Mouse (Mus musculus): Measurements from ENCODE around the gene Prokr2.
A peak's percentile ranks its signal among the peaks of the same experiment; 100 is the strongest.
"Not testable (repeated sequence)": the region's sequence is repeated elsewhere in the genome, so short reads cannot be mapped to it uniquely, and the experiment has no call there.

The Prokr2 gene

DNA sequence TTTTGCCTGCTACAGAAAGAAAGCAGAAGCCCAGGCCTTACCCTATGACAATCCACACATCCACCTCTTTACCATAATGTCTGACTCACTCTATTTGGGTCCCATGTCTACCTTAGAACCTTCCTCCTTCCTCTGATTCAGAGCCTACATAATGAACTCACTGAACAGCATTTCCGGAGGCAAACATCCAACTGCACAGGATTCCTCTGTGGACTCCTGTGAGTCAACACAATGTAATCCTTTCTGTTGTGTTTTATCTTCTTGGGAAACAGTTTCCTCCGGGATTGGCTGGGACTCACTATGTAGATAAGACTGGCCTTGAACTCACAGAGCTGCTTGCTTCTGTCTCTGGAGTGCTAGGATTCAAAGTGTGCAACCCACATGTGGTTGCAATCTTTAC, 44.9 kb downstream of the Prokr2 start:
- DNase-seq (ENCODE audit: low spot score): no peak

DNA sequence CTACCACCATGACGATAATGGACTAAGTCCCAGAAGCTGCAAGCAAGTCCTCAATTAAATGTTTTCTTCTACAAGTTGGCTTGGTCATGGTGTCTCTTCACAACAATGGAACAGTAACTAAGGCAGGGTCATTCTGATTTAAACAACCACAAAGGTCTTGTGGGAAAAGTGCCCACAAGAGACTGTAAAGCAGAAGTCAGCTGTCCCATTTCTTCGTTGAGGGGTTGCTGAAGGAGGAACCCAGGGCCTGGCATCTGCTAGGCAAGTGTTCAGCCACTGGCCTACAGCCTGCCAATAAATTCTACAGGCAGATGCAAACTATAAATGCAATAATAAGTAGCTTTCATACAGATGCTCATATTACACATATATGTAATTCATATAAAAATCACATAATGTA, 48.0 kb downstream of the Prokr2 start:
- no peak for DNase-seq (ENCODE audit: low spot score)

DNA sequence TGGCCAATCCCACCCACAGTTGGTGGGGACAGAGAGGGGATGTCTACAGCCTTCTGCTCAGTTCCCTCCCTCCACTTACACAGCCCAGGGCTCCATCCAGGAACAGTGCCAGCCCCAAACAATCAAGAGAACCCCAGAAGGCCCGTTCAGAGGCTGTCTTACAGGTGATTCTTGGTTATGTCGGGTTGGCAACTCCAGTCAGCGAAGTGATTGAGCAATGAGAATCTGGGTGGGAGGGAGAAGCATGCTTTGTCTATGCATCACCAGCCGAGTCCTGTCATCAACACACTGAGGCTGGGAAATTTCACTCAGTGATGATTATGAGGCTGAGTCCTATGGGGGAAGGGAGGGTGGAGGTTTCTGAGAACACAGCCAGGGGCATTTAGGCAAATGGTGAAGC, 61.7 kb downstream of the Prokr2 start:
- DNase-seq (ENCODE audit: low spot score): no peak

DNA sequence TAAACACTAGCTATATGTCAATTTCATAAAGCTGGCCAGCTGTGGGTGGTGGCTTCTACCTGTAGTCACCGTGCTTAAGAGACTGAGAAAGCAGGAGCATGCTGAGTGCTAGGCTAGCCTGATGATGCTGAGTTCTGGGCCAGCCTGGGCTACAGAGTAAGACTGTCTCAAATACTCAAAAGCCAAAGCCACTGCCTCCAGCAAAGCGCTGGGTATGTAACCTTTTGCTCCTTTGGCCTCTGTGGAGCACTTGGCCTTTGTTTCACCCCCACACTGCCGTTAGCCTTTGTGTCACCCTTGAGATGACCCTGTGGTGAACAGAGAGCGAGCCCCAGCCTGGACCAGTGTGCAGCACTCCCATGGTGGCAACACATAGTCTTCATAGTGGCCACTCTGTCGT, 64.7 kb downstream of the Prokr2 start:
- no peak for DNase-seq (ENCODE audit: low spot score)

DNA sequence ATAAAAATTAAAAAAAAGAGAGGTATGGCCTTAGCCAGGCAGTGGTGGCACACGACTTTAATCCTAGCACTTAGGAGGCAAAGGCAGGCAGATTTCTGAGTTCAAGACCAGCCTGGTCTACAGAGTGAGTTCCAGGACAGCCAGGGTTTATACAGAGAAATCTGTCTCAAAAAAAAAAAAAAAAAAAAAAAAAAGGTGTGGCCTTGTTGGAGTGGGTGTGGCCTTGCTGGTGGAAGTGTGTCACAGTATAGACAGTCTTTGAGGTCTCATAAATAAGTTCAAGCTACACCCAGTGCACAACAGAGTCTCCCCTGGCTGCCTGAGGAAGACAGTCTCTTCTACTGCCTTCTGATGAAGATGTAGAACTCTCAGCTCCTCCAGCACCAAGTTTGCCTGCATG, 68.1 kb downstream of the Prokr2 start:
- DNase-seq (ENCODE audit: low spot score): no peak

DNA sequence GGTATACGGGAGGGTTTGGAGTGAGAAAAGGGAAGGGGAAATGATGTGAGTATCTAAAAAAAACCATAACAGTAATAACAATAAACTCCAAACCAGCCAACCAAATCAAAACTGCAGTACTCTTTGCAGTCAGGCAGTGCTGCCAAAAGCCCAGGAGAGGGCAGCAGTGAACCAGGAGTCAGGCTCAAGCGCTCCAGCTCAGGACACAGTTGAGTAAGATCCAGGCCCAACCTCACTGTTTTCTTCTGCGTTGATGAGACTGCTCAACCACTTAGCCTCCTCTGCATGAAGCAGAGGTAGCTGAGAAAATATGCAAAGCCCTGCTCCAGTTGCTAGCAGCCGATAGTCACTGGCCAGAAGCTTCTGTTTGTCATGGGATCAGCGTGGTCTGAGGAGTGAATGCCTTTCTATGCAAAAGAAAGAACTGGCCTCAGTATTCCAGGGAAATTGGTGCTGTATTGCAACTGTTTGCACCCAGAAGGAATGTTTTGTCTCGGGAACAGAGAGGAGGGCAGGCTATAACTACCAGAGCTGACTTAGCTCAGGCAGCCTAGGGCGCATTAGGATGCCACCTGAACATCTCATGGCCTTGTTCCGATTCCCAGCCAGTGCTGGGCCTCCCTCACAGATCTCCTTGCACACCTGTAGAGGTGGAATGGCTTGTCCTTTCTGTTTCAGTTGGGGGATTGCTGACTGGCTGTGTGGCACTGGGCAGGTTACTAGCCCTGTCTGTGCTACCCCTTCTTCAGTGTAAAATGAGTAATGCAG, 69.0 kb downstream of the Prokr2 start:
- DNase-seq (ENCODE audit: low spot score): no peak

DNA sequence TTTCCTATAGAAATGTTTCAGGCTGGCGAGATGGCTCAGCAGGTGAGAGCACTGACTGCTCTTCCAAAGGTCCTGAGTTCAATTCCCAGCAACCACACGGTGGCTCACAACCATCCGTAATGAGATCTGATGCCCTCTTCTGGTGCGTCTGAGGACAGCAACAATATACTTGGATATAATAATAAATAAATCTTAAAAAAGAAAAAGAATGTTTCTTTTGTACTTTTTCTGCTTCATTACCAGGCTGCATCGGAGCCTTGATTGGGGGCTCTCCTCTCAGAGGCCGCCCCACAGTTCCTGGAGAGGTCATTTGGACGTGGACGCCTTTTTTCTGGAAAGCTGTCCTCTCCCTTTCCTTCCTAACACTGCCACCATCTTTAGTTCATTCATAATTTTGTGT, 71.2 kb downstream of the Prokr2 start:
- DNase-seq (ENCODE audit: low spot score): not testable (repeated sequence)

DNA sequence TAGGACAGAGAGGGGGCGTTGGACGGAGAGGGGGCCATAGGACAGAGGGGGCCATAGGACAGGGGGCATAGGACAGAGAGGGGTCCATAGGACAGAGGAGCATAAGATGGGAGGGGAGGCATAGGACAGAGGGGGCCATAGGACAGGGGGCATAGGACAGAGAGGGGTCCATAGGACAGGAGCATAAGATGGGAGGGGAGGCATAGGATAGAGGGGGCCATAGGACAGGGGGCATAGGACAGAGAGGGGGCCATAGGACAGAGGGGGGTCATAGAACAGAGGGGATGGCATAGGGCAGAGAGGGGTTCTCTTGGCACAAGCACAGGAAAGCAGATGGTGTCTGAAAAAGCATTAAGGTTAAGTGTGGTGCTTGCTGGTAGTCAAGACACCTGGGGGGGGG, 71.7 kb downstream of the Prokr2 start:
- no peak for DNase-seq (ENCODE audit: low spot score)

DNA sequence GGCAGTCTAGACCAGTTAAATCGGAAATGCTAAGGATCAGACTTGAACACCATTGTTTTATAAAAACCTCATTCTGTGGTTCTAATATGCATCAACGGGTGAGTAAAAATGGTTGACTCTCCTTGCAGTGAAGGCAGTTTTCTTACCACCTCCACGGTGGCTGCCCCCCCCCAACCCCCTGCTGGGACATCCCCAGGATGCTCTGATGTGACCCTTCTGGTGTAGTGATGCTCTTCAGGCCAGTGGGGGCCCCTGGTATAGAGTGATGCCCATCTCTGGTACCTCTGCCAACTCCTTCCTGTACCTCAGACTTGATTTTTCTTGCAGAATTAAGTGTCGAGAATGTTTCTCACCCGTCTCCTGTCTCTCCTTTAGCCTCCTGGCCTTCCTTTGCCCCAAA, 72.6 kb downstream of the Prokr2 start:
- no peak for DNase-seq (ENCODE audit: low spot score)

DNA sequence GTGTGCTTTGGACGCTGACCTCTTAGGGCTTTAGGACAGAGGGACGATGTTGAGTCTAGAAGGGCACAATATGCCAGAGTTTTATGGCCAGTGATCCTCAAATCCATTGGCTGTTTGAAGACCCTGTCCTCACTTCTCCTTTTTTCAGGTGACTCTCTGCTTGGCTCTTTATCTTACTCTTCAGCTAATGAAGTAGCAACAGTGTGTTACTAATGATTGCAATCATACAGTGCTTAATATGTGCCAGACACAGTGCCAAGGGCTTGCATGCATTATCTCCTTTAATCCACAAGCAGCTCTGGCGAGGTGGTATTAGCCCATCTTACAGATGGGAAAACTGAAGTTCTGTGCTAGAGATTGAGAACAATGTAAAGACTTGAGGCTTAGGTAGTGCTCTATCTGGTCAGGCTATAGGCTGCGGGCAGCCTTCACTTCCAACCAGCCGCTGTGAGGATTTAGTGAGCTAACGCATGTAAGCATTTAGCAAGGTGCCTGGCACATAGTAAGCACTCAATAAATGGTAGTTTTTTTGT, 75.8 kb downstream of the Prokr2 start:
- no peak for DNase-seq (ENCODE audit: low spot score)

DNA sequence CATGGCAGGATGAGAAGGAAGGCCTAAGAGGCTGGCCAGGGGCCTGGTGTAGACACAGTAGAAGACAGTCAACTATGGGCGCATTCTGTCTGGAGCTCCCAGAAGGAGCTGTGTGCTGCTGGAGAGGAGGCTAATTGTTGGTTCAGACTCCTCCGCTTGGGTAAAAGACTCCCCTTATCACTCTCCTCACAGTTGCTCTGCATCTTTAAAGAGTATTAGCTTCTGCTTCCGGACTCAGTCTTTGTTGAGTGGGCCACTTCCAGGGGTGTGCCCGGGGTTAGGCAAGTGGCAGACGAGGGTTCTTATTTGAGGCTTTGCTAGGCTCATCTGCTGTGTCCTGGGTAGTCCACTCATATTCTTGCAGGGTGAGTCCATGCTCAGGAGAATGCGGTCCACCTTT, 76.4 kb downstream of the Prokr2 start:
- no peak for DNase-seq (ENCODE audit: low spot score)

DNA sequence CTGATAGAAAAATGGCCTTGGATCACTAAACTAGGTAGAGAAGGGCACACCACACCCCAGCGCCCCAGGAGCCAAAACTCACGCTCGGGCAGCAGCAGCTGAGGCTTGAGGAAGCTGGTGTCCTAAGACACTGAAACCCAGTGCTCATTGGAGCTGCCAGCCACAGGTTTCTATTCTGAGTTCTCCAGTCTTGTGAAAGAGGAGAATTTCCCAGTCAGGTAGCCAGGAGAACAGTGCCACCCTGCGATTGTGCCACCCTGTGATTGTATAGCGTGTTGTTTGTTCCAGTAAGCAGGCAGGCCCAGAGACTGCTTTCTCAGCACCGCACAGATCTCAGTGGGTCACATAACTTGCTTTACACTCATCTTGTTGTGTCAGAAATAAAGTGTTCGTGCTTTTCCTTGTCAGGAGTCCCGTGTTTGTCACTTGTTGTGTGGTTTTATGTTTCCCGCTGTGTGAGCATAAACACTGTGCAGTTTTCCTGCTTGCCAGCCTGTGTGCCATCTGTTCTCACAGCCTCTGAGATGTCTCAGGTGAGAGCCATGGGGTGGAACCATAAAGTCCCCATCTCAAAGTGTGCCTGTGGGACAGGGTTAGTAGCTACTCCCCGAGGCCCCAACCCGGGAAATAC, 77.9 kb downstream of the Prokr2 start:
- DNase-seq (ENCODE audit: low spot score): no peak

DNA sequence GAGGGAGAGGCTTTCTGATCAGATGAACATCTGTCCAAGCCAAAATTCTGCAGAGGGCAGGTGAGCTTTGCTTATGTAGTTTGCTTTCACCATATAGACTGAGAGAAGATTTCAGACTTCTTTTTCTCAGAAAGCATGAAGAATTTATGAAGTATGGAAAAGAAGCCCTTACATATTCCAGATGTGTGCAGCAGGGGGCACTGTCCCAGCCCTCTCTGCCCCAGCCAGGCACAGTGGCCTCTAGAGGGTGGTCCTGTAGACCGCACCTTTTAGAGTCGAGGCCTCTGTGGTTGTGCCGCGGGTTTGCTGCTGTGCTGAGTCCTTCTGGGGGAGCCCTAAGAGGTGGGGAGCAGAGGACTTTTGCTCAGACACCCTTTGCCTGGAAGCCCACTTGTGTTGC, 79.3 kb downstream of the Prokr2 start:
- no peak for DNase-seq (ENCODE audit: low spot score)

DNA sequence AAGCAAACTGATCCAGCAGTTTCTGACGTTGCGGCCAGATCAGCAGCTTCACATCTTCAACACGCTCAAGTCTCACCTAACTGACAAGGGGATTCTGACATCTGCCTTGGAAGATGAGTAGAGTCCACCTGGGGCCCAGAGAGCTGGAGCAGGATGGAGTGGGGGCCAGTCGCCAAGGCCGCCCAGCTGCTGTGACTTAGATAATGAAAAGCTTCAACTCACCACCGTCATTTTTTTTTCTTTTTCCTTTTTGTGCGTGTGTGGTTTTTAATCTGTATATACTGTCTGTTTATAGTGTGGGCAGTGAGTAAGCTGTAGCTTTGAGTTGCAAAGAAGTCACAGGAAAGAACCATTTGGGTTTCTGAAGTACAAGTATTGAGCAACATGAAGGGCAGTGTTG, 80.1 kb downstream of the Prokr2 start:
- DNase-seq (ENCODE audit: low spot score): no peak

DNA sequence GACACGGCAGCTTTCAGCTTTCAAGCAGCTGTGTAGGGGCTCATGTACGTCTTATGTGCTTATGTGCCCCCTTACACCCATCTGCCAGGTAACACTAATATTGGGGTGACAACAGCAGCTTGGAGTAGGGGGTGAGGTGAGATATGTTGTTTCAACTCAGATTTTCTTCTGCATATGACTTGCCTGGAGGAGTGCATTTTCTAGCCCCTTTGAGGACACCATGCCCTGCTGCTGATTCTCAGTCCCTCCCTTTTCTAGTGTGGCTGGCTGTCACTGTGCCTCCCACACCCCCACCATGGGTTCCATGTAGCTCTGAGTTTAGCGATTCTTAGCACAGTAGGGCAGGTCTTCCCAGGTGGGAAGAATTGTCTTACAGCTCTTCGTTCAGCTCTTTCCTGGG, 83.8 kb downstream of the Prokr2 start:
- no peak for DNase-seq (ENCODE audit: low spot score)

DNA sequence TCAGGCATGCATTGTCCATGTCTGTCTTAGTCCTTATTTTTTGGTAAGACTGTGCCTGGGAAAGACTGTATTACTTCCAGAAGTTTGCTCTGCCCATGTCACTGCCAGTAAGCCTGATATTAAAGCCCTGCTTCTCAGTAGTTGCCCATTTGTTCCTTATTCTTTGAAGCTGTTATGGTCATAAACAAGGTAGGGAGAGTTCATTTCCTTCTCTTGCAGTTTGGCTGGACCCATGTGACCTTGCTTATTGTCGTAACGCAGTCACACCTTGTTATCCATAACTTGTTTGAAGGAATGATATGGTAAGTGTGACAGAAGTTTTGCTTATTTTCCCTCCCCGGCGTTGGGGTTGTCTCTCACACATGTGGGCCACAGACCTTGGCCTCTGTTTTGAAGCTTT, 87.0 kb downstream of the Prokr2 start:
- DNase-seq (ENCODE audit: low spot score): no peak

DNA sequence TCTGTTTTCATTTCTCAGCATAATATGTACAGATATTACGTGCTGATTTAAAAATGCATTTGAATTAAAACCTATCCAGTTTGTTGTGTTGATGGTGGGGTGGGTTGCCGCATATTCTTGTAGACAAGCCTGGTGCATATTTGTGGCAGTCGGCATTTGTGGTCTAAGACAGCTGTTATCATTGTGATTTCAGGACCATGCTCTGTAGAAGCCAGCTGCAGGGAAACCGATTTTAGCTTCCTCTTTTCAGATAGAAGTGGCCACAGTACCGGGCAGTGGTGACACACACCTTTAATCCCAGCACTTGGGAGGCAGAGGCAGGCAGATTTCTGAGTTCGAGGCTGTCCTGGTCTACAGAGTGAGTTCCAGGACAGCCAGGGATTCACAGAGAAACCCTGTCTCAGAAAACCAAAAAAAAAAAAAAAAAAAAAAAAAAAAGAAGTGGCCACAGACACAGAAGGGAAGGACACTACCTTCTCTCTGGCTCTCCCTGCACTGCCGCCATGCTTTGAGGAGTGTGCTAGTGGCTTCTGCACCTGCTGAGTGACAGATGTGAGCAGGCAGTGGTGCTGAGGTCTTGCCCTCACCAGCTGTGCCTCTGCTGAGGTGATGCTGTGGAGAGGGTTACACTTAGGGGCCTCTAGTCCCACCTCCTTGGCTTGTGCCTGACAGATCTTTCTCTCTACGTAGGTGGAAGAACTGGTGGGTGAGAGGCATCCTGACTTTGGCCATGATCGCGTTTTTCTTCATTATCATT, 91.4 kb downstream of the Prokr2 start:
- no peak for DNase-seq (ENCODE audit: low spot score)

DNA sequence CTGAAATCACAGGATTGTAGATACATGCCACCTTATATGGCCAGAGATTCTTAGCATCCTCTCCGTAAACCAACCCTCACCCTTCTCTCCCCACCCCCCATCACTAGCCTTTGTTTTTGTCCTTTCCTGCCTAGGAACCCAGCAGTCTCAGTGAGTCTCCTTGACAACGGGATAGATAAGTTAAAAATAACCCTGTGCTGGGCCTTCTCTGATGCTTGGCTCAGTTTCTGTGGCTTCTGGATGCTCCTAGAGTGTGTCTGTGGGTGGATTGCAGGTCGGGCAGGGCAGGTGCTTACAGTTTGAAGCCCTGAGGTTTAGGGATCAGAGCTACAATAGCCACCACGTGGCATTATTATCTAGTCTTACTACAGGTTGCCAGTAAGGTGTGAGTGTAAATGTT, 93.2 kb downstream of the Prokr2 start:
- DNase-seq (ENCODE audit: low spot score): peak; percentile 30

DNA sequence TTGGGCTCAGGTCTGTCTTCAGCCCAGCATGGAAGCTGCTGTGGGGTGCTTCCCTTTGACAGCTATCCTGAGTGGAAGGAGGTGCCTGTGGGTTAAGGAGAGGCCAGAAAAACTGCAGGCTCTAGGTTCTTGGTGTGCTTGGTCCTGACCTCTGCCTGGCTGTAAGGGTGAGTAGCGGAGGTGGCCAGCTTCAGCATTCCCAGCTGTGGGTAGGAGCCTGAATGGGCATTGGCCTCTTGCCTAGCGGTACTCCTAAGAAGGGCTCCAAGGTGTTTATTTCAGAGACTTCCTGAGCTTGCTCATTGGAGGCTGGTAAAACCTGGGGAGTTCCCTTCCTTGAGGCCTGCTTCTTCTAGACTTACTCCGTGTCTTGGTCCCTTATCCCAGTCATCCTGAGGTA, 94.0 kb downstream of the Prokr2 start:
- no peak for DNase-seq (ENCODE audit: low spot score)

DNA sequence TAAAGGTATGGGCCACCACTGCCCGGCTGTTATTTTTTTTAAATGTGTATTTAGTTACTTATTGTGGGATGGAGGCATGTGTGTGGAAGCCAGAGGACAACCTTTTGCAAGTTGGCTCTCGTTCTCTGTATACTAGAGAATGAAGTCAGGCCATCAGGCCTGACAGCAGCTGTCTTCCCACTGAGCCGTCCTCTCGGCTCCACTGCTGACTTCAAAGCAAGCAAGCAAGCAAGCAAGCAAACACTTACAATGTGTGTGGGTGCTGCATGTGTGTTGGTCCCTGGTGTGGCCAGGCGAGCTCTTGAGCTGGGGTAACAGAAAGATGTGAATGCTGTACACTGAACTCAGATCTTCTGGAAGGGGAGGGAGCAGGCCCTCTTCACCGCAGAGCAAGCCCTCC, 94.4 kb downstream of the Prokr2 start:
- no peak for DNase-seq (ENCODE audit: low spot score)

DNA sequence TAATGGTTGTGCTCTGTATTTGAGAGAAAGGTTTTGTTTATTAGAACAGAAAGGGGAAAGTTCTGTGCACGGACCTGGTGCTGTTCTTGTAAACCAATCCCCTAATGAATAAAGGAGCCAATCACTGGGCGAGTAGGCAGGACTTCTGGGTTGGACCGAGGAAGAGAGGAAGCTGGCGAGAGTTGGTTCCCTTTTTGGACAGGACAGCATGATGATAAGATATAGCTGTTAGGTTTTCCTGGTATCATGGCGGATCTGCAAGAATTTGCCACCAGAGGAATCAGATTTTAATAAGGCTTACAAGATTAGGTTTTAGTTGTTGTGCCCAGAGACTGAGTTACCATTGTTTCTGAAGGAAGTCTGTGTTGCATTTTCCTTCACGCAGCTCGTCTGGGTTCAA, 96.0 kb downstream of the Prokr2 start:
- DNase-seq (ENCODE audit: low spot score): not testable (repeated sequence)
